Mouse (Mus musculus) liver, embryonic 14.5 days (tissue): ENCODE measurements at regions not wholly inside any gene's neighbourhood (a gene's known extent, or its start where the extent isn't known, plus 50 kb on each side); places are given as distances from the start of the nearest gene placed in this dataset.

Experiments used
- ATAC-seq: fragments of 200-750 bp; cut with Nextera tagmentation; 2 replicates; pipeline ENCODE4 v1.8.0; 2017; ENCODE audit warnings: moderate number of reproducible peaks, mild to moderate bottlenecking, moderate library complexity; ENCODE audit not compliant: insufficient read depth
- DNase-seq, 3 experiments: peaks; one replicate each; pipeline ENCODE4 v3.0.0-alpha.2; 2012 to 2013; ENCODE audit warnings: low read depth in 3 of 3, low spot score in 3 of 3
- H3K27ac ChIP-seq: fragments of 300-500 bp; sonication (generic); 2 replicates; pipeline ENCODE4 v1.5.1; 2014; ENCODE audit warnings: moderate library complexity, mild to moderate bottlenecking, control low read depth, inconsistent platforms
- H3K27me3 ChIP-seq: fragments of 300-500 bp; sonication (generic); 2 replicates; pipeline ENCODE4 v1.6.1; 2014; ENCODE audit warnings: mild to moderate bottlenecking, low read length, moderate library complexity; ENCODE audit not compliant: control insufficient read depth, insufficient read depth
- H3K36me3 ChIP-seq: fragments of 300-500 bp; sonication (generic); replicated peaks from 2 replicates; pipeline ENCODE4 v1.6.1; 2014; ENCODE audit warnings: low read depth; ENCODE audit not compliant: control insufficient read depth, insufficient read depth
- H3K4me1 ChIP-seq, 2 experiments: fragments of 200-500 bp in 1 of 2; fragments of 300-500 bp in 1 of 2; sonication (generic) in 1 of 2; replicated peaks; 2 replicates each; pipeline ENCODE4 v1.6.1; 2012 to 2014; ENCODE audit warnings: antibody characterized with exemption in 1 of 2, inconsistent platforms in 1 of 2, low read length in 1 of 2; ENCODE audit not compliant: control insufficient read depth in 2 of 2, insufficient read depth in 2 of 2
- H3K4me2 ChIP-seq: fragments of 300-500 bp; sonication (generic); 2 replicates; pipeline ENCODE4 v1.6.1; 2014; ENCODE audit warnings: low read depth, mild to moderate bottlenecking, control low read depth, moderate library complexity
- H3K4me3 ChIP-seq, 2 experiments: fragments of 200-500 bp in 1 of 2; fragments of 300-500 bp in 1 of 2; sonication (generic) in 1 of 2; 2 replicates each; pipeline ENCODE4 v1.5.1; 2012 to 2014; ENCODE audit warnings: low read depth in 2 of 2, low read length in 2 of 2, mild to moderate bottlenecking in 2 of 2, control low read depth in 1 of 2, inconsistent platforms in 1 of 2, moderate library complexity in 1 of 2; ENCODE audit not compliant: insufficient read depth in 1 of 2
- H3K9ac ChIP-seq: fragments of 300-500 bp; sonication (generic); replicated peaks from 2 replicates; pipeline ENCODE4 v1.6.1; 2014; ENCODE audit warnings: mild to moderate bottlenecking, control low read depth, moderate library complexity
- H3K9me3 ChIP-seq: fragments of 300-500 bp; sonication (generic); 2 replicates; pipeline ENCODE4 v1.6.1; 2016; ENCODE audit warnings: low read length, mixed read lengths; ENCODE audit not compliant: control insufficient read depth
- CTCF ChIP-seq: IDR thresholded peaks from 2 replicates; pipeline ENCODE4 v1.5.1; 2016; ENCODE audit warnings: antibody characterized with exemption, low read depth, control low read depth
- EP300 ChIP-seq: IDR thresholded peaks from 2 replicates; pipeline ENCODE4 v1.6.1; 2016; ENCODE audit warnings: antibody characterized with exemption, low read depth
- WGBS: fragments of 180-500 bp; shearing (Covaris S2); extraction: QIAGEN DNeasy Blood & Tissue Kit; methylation state at CpG from one replicate; pipeline ENCODE4 v1.1.7; 2014; ENCODE audit not compliant: insufficient replicate concordance; 5-methylcytosine and 5-hydroxymethylcytosine counted together

- no peak overlapping the region for H3K27ac ChIP-seq
- no peaks in the 10 kb centered on the region for H3K36me3 ChIP-seq
- H3K27me3 ChIP-seq = no peaks in the 10 kb centered on the region
- H3K9ac ChIP-seq = no peak overlapping the region
- 46% methylated on average over 8 of the region's 8 CpGs for WGBS
- TF ChIP-seq EP300 = no peak
- TF ChIP-seq CTCF = no peak
- no peaks in the 10 kb centered on the region for H3K9me3 ChIP-seq
- no peak for DNase-seq
- peaks cover 0 to 3% of the 10 kb centered on the region in 2 experiments; a peak in 1 of 4 replicates for H3K4me1 ChIP-seq
- no peak for ATAC-seq
- H3K4me2 ChIP-seq = no peak overlapping the region
- H3K4me3 ChIP-seq = no peak overlapping the region
Observed at GRCm38 (mm10) chr13:35383624-35384018, 276.0 kb upstream of the Cdyl start.

- H3K9ac ChIP-seq = no peak overlapping the region
- no peaks in the 10 kb centered on the region for H3K36me3 ChIP-seq
- H3K4me2 ChIP-seq = no peak overlapping the region
- H3K9me3 ChIP-seq = no peaks in the 10 kb centered on the region
- no peak for DNase-seq
- H3K27me3 ChIP-seq = no peaks in the 10 kb centered on the region
- no peak for ATAC-seq
- TF ChIP-seq CTCF = no peak
- no peak for TF ChIP-seq EP300
- WGBS = 10% methylated on average over 1 of the region's 1 CpGs
- H3K4me1 ChIP-seq = no peaks in the 10 kb centered on the region; a peak in 3 of 4 replicates
- H3K4me3 ChIP-seq = no peak overlapping the region
- H3K27ac ChIP-seq = no peak overlapping the region
Observed at GRCm38 (mm10) chr13:35388380-35388779, 271.3 kb upstream of the Cdyl start.

- no peaks in the 10 kb centered on the region for H3K27me3 ChIP-seq
- no peak overlapping the region for H3K4me3 ChIP-seq
- no peaks in the 10 kb centered on the region for H3K9me3 ChIP-seq
- H3K4me1 ChIP-seq = no peaks in the 10 kb centered on the region; a peak in 2 of 4 replicates
- no peak overlapping the region for H3K27ac ChIP-seq
- no peak overlapping the region for H3K4me2 ChIP-seq
- ATAC-seq = no peak
- no peak for DNase-seq
- H3K9ac ChIP-seq = no peak overlapping the region
- 44% methylated on average over 6 of the region's 6 CpGs for WGBS
- TF ChIP-seq CTCF (no peak), EP300 (no peak)
- no peaks in the 10 kb centered on the region for H3K36me3 ChIP-seq
Observed at GRCm38 (mm10) chr13:35389781-35390525, 269.7 kb upstream of the Cdyl start.

GRCm38 (mm10) chr13:35390526-35390880, 269.1 kb upstream of the Cdyl start:
- Histone ChIP-seq H3K9me3 (no peaks in the 10 kb centered on the region), H3K4me2 (no peak overlapping the region), H3K4me3 (no peak overlapping the region), H3K9ac (no peak overlapping the region), H3K27me3 (no peaks in the 10 kb centered on the region), H3K27ac (no peak overlapping the region), H3K36me3 (no peaks in the 10 kb centered on the region), H3K4me1 (peaks cover 0 to 3% of the 10 kb centered on the region in 2 experiments; a peak in 2 of 4 replicates)
- no peak for ATAC-seq
- TF ChIP-seq CTCF (no peak), EP300 (no peak)
- WGBS = 65% methylated on average over 4 of the region's 4 CpGs
- no peak for DNase-seq

GRCm38 (mm10) chr13:35392167-35392566, 267.5 kb upstream of the Cdyl start:
- no peak overlapping the region for H3K27ac ChIP-seq
- H3K4me3 ChIP-seq = no peak overlapping the region
- no peak for TF ChIP-seq CTCF
- no peak for TF ChIP-seq EP300
- H3K9ac ChIP-seq = no peak overlapping the region
- no peak overlapping the region for H3K4me2 ChIP-seq
- WGBS = 51% methylated on average over 6 of the region's 6 CpGs
- ATAC-seq (no peak), DNase-seq (no peak)
- H3K27me3 ChIP-seq = no peaks in the 10 kb centered on the region
- H3K4me1 ChIP-seq = peaks cover 0 to 3% of the 10 kb centered on the region in 2 experiments; a peak in 2 of 4 replicates
- no peaks in the 10 kb centered on the region for H3K9me3 ChIP-seq
- no peaks in the 10 kb centered on the region for H3K36me3 ChIP-seq
